Mouse (Mus musculus) layer of hippocampus, postnatal 10 days (tissue): ENCODE measurements around the gene Tsks. TPM values are rescaled to one million over a fixed set of nuclear protein-coding genes. Genes with fewer than 3 reads are reported as not detected.

Source experiments
- DNase-seq, 2 experiments: peaks; one replicate each; pipeline ENCODE4 v3.0.0; 2021; ENCODE audit warnings: low spot score in 2 of 2
- total RNA-seq, 2 experiments: library from RNA; stranded (reverse); gene quantifications; 2 replicates each; pipeline ENCODE4 v1.2.3; 2021

Tsks gene
- total RNA-seq, 2 experiments from 2014 or later: 0.25 to 0.64 TPM

- DNase-seq: no peak
Measured at GRCm38 (mm10) chr7:44949922-44950321, 6.9 kb downstream of the Tsks start.

- DNase-seq: peak in 1 of 2 experiments; percentile 25
Measured at GRCm38 (mm10) chr7:44951960-44952359, 9.0 kb downstream of the Tsks start.

- peak; percentile 73 to 82 for DNase-seq
Measured at GRCm38 (mm10) chr7:44952611-44953306, 9.8 kb downstream of the Tsks start.

GRCm38 (mm10) chr7:44953561-44953960 is 10.6 kb downstream of the Tsks start:
- DNase-seq: no peak

- no peak for DNase-seq
Measured at GRCm38 (mm10) chr7:44954091-44954885, 11.3 kb downstream of the Tsks start.

GRCm38 (mm10) chr7:44955628-44956027 is 12.6 kb downstream of the Tsks start:
- no peak for DNase-seq

GRCm38 (mm10) chr7:44956266-44956665 is 13.3 kb downstream of the Tsks start:
- DNase-seq: no peak

- no peak for DNase-seq
Measured at GRCm38 (mm10) chr7:44957183-44957835, 14.3 kb downstream of the Tsks start.

- peak; percentile 53 to 59 for DNase-seq
Measured at GRCm38 (mm10) chr7:44958208-44958607, 15.2 kb downstream of the Tsks start.

- no peak for DNase-seq
Measured at GRCm38 (mm10) chr7:44959281-44959680, 16.3 kb downstream of the Tsks start.

GRCm38 (mm10) chr7:44959874-44960511 is 17.0 kb downstream of the Tsks start:
- DNase-seq: no peak

- DNase-seq: no peak
Measured at GRCm38 (mm10) chr7:44960512-44960910, 17.5 kb downstream of the Tsks start.

GRCm38 (mm10) chr7:44962337-44962736 is 19.3 kb downstream of the Tsks start:
- no peak for DNase-seq

GRCm38 (mm10) chr7:44962831-44963230 is 19.8 kb downstream of the Tsks start:
- no peak for DNase-seq

GRCm38 (mm10) chr7:44964990-44965389 is 22.0 kb downstream of the Tsks start:
- DNase-seq: no peak

GRCm38 (mm10) chr7:44965975-44966374 is 23.0 kb downstream of the Tsks start:
- DNase-seq: peak in 1 of 2 experiments; percentile 22

- no peak for DNase-seq
Measured at GRCm38 (mm10) chr7:44966638-44967037, 23.6 kb downstream of the Tsks start.

- peak; percentile 82 to 87 for DNase-seq
Measured at GRCm38 (mm10) chr7:44970231-44970691, 27.3 kb downstream of the Tsks start.

- no peak for DNase-seq
Measured at GRCm38 (mm10) chr7:44971142-44971541, 28.1 kb downstream of the Tsks start.

GRCm38 (mm10) chr7:44973415-44974130 is 30.6 kb downstream of the Tsks start:
- no peak for DNase-seq
